Mouse (Mus musculus) layer of hippocampus, adult 2 months (tissue): Measurements from ENCODE around the gene Rdh9. TPM values are rescaled to one million over a fixed set of nuclear protein-coding genes. Genes with fewer than 3 reads are reported as not detected.
A peak's percentile ranks its signal among the peaks of the same experiment; 100 is the strongest.
"Not testable (repeated sequence)": the region's sequence is repeated elsewhere in the genome, so short reads cannot be mapped to it uniquely, and the experiment has no call there.

Experiments
- DNase-seq, 2 experiments: peaks; one replicate each; pipeline ENCODE4 v3.0.0; 2022; ENCODE audit warnings: low spot score in 2 of 2
- H3K27ac ChIP-seq: fragments of 200-600 bp; 2 replicates; pipeline ENCODE4 v1.8.1; 2022
- H3K4me3 ChIP-seq: fragments of 200-600 bp; 2 replicates; pipeline ENCODE4 v1.8.1; 2022; ENCODE audit warnings: mild to moderate bottlenecking
- CTCF ChIP-seq: fragments of 200-600 bp; conservative IDR thresholded peaks from 2 replicates; pipeline ENCODE4 v1.8.1; 2022; ENCODE audit warnings: antibody characterized with exemption, mild to moderate bottlenecking, moderate library complexity
- total RNA-seq, 2 experiments: library from RNA; stranded (reverse); gene quantifications; 2 replicates each; pipeline ENCODE4 v1.2.3; 2021

The Rdh9 gene
- total RNA-seq, 2 experiments from 2014 or later: 0.61 TPM; not detected in 1

GRCm38 (mm10) chr10:127745886-127746285 lies 30.3 kb upstream of the Rdh9 start:
- H3K4me3 ChIP-seq: no peak overlapping the region
- TF ChIP-seq CTCF: no peak
- no peak overlapping the region for H3K27ac ChIP-seq
- no peak for DNase-seq

GRCm38 (mm10) chr10:127747254-127747653 lies 28.9 kb upstream of the Rdh9 start:
- DNase-seq: no peak
- TF ChIP-seq CTCF: no peak
- no peak overlapping the region for H3K27ac ChIP-seq
- H3K4me3 ChIP-seq: no peak overlapping the region

GRCm38 (mm10) chr10:127748847-127749612 lies 27.2 kb upstream of the Rdh9 start:
- no peak for TF ChIP-seq CTCF
- no peak overlapping the region; the same call in 1 of the 2 replicates for H3K27ac ChIP-seq
- DNase-seq: no peak

GRCm38 (mm10) chr10:127750136-127750777 lies 25.9 kb upstream of the Rdh9 start:
- peak; percentile 16 for TF ChIP-seq CTCF
- peak in 1 of 2 experiments; percentile 32 for DNase-seq
- Histone ChIP-seq H3K27ac (peak overlapping the region; percentile 37), H3K4me3 (peak overlapping the region; percentile 54)

More at GRCm38 (mm10) chr10:127748847-127749612, 27.2 kb upstream of the Rdh9 start:
- peak overlapping the region; percentile 54 for H3K4me3 ChIP-seq

GRCm38 (mm10) chr10:127751548-127751947 lies 24.6 kb upstream of the Rdh9 start, which contains the start of gene Gpr182:
Gpr182 (minus strand) TSS chr10:127751732.
- H3K27ac ChIP-seq: no peak within 1 kb of the TSS
- peak within 1 kb of the TSS; percentile 54 for H3K4me3 ChIP-seq
- TF ChIP-seq CTCF: no peak
- DNase-seq: no peak

GRCm38 (mm10) chr10:127754566-127755166 lies 21.5 kb upstream of the Rdh9 start:
- no peak for DNase-seq
- Histone ChIP-seq H3K4me3 (no peak overlapping the region), H3K27ac (no peak overlapping the region)
- no peak for TF ChIP-seq CTCF

- no peak for DNase-seq
- TF ChIP-seq CTCF: no peak
- Histone ChIP-seq H3K27ac (no peak overlapping the region), H3K4me3 (no peak overlapping the region)
Measured at GRCm38 (mm10) chr10:127755246-127755645, 20.9 kb upstream of the Rdh9 start.

GRCm38 (mm10) chr10:127755770-127756468 lies 20.3 kb upstream of the Rdh9 start:
- TF ChIP-seq CTCF: no peak
- Histone ChIP-seq H3K4me3 (peak overlapping the region; percentile 3; the same call in 1 of the 2 replicates), H3K27ac (no peak overlapping the region)
- DNase-seq: no peak

- no peak for DNase-seq
- H3K4me3 ChIP-seq: no peak within 1 kb of the TSS
- no peak within 1 kb of the TSS for H3K27ac ChIP-seq
- no peak for TF ChIP-seq CTCF
Measured at GRCm38 (mm10) chr10:127759181-127760110, 16.7 kb upstream of the Rdh9 start, which contains the start of the genes Rdh1 and Rdh16f1. Rdh1 (plus strand) TSS chr10:127759721. Rdh16f1 (plus strand) TSS chr10:127759787.

- H3K4me3 ChIP-seq, DNase-seq, H3K27ac ChIP-seq: not testable (repeated sequence)
Measured at GRCm38 (mm10) chr10:127762926-127763325, 13.3 kb upstream of the Rdh9 start.

- no peak overlapping the region for H3K4me3 ChIP-seq
- DNase-seq: no peak
- H3K27ac ChIP-seq: no peak overlapping the region
- no peak for TF ChIP-seq CTCF
Measured at GRCm38 (mm10) chr10:127763914-127764680, 12.1 kb upstream of the Rdh9 start.
